Mouse (Mus musculus): ENCODE measurements around the gene Ugt2b36.
"Not testable (repeated sequence)": the region's sequence is repeated elsewhere in the genome, so short reads cannot be mapped to it uniquely, and the experiment has no call there.

Gene Ugt2b36

GRCm38 (mm10) chr5:87092346-87093027 is at the start of gene Ugt2b36:
Gene Ugt2b36 (minus strand): TSS chr5:87092555.
- in situ Hi-C loops (cut with MboI) = no loop called here

- in situ Hi-C loops (cut with MboI) = not testable (repeated sequence)
Observed at GRCm38 (mm10) chr5:87140196-87140595, 47.8 kb upstream of the Ugt2b36 start, which contains the start of gene Ugt2b5. Gene Ugt2b5 (minus strand): TSS chr5:87140318.

GRCm38 (mm10) chr5:87103697-87104096 is 11.3 kb upstream of the Ugt2b36 start:
- in situ Hi-C loops (cut with MboI) = not testable (repeated sequence)

DNA sequence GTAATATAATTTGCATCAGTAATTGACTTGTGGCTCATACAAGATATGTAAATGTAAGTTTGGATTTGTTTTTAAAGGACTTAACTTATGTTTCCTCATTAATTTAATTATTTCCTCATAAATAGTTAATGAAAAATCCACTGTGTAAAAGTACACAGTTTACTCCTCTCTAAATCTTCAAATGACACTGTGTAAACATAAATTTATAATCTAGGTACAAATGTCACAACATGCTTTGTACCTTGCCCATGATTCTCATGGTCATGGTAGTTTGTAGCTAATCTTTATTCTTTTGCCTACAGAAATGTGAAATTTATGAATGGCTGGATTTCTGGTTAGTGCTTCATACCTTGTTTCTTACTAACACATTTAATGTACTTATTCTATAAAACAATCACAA is 1.2 kb downstream of the Ugt2b36 start:
- in situ Hi-C loops (cut with MboI) = no loop called here

DNA sequence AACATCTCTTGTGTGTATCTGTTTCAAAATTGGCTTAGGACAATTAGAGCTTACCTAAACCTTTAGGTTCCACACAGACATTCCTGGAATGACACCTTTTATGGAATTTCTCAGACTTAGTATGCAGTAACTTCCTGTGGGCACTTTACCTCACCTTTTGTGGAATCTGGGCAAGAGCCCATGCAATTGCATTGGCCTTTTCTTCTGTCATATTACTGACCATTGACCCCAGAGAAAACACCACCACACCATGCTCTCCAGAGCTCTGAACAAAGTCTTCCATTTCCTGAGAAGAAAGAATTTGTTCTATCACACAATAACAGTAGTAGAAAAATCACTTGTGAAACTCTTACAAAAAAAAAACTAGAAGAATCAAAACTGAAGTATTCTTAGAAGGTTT is 3.1 kb downstream of the Ugt2b36 start:
- in situ Hi-C loops (cut with MboI) = no loop called here

GRCm38 (mm10) chr5:87086269-87086668 is 6.1 kb downstream of the Ugt2b36 start:
- in situ Hi-C loops (cut with MboI) = no loop called here

DNA sequence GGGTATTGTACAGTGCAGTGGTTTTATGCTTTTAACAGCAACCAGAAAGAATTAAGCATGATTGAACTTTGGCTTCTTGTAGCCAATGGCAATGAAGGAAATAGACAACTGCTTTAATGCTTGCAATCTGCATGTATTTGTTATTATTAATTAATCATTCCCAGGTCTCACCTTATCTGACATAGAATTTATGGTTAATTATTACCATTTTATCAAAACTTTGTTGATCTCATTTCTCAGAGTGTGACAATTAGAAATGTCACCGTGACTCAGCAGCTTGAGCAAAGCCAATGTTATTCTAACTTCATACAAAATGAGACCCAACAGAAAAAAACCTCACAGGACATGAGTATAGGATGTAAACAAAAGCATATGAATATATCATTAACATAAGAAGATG is 61.7 kb downstream of the Ugt2b36 start:
- in situ Hi-C loops (cut with MboI) = no loop called here

- in situ Hi-C loops (cut with MboI) = no loop called here
Observed at GRCm38 (mm10) chr5:87027359-87027758, 65.0 kb downstream of the Ugt2b36 start.

Measured in mature B cell (primary cell).